Mouse (Mus musculus) brain, embryonic 14.5 days (tissue): ENCODE results near the gene Fasl.

Experiments
- CTCF ChIP-seq: fragments of 200-500 bp; IDR thresholded peaks from 2 replicates; pipeline ENCODE4 v1.5.1; 2012; ENCODE audit warnings: inconsistent platforms, mild to moderate bottlenecking, moderate library complexity, borderline replicate concordance; ENCODE audit not compliant: insufficient read depth, insufficient read length; ENCODE audit errors: extremely low read depth
- POLR2A ChIP-seq: fragments of 200-500 bp; IDR thresholded peaks from 2 replicates; pipeline ENCODE4 v1.6.1; 2012; ENCODE audit warnings: mild to moderate bottlenecking, inconsistent platforms, borderline replicate concordance; ENCODE audit not compliant: poor library complexity, insufficient read depth, insufficient read length, severe bottlenecking; ENCODE audit errors: extremely low read depth

DNA sequence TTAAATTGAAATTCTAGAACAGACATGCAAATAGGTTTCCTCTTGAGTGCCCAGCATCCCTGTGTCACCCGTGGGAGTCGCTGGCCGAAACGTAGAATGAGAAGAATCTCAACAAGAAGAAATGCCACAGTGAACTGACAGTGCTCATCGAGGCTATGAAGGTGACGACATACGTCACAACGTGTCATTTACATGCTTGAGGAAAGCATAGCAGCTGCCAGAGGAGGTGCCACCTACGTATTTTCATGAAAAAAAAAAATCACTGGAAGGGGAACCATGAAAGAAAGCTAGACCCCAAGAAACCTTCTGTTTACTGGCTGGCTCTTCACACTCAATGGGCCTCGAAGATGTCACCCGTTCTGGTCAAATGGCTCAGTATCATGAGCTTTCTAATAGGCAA is 54.0 kb downstream of the Fasl start:
- TF ChIP-seq CTCF (no peak), POLR2A (no peak)
